Mouse (Mus musculus) left cerebral cortex, adult 11 months (tissue): Measurements from ENCODE around the gene Tcf23.

ENCODE experiments used
- DNase-seq: peaks from one replicate; pipeline ENCODE4 v3.0.0; 2022; ENCODE audit warnings: low spot score

The Tcf23 gene

GRCm38 (mm10) chr5:30949654-30950326 lies 18.7 kb upstream of the Tcf23 start:
- DNase-seq, result peak; percentile 83

GRCm38 (mm10) chr5:30950451-30950850 lies 18.0 kb upstream of the Tcf23 start:
- DNase-seq, result no peak

- DNase-seq, result no peak
Measured at GRCm38 (mm10) chr5:30950922-30951321, 17.5 kb upstream of the Tcf23 start.

GRCm38 (mm10) chr5:30951706-30952105 lies 16.8 kb upstream of the Tcf23 start:
- no peak for DNase-seq

DNA sequence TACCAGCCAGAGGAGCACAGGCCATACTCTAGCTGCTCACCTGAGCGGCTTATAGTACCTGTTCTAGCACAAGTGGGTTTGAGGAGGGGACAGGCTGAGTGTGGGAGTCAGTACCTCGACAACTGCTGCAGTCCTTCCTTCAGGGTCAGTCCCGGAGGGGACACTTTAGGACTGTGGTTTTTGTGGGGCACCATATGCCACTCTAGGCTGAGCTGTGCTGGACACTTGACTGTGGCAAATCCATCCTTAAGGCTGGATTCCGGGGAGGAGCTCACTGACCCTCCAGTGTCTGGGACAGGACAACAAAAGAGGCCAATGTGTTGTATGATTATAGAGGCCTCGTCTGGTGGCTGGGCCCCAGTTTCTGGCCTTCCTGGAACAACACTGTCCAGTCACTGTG lies 15.9 kb upstream of the Tcf23 start:
- DNase-seq, result no peak

DNA sequence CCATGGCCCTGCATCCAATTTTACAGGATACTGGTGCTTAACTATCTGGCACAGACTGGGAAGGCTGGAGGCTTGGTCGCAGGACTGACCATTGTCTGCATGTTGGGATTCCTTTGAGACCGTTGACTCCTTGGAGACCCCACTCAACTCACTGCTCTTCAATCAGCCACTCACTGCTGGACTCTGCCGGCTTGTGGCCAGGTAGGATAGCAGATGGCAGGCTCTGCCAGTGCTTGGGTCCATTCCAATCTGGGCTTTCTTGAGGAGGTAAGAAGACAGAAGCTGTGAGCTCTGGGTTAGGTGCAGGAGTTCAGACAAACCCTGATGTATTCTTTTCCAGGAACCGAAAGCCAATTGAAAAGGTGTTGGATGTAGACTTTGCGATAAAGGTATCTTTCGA lies 14.4 kb upstream of the Tcf23 start:
- no peak for DNase-seq

DNA sequence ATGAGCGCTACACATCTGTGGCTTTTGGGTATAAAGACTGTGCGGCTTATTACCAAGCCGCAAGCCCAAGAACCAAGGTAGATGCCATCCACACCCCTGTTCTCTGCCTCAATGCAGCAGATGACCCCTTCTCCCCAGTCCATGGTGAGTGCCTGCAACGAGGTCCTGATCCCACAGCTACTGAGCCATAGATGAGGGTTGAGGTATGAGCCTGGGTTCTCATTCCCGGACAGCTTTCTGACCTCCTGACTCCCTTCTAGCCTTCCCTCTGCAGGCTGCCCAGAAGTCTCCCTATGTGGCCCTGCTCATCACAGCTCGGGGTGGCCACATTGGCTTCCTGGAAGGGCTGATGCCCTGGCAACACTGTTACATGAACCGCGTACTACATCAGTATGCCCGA lies 13.9 kb upstream of the Tcf23 start:
- DNase-seq, result no peak

DNA sequence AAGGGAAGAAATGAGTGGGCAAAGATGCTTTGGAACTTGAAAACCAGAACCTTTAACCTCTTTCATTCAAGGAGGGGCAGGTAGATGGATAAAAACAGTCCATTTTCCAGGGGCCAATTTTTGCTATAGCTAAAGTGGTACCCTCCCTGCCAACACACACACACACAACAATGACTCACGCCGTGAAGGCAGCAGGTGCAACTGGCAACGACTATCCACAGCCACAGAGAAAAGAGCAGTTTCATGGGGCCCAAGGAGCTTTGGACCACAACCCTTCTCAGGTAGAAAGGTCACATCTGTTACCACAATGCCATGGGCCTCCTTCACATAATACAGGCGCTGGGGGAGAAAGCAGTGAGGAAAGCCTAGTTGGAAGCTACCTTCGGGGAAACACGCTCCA lies 12.7 kb upstream of the Tcf23 start:
- no peak for DNase-seq

GRCm38 (mm10) chr5:30957891-30958290 lies 10.6 kb upstream of the Tcf23 start:
- no peak for DNase-seq

DNA sequence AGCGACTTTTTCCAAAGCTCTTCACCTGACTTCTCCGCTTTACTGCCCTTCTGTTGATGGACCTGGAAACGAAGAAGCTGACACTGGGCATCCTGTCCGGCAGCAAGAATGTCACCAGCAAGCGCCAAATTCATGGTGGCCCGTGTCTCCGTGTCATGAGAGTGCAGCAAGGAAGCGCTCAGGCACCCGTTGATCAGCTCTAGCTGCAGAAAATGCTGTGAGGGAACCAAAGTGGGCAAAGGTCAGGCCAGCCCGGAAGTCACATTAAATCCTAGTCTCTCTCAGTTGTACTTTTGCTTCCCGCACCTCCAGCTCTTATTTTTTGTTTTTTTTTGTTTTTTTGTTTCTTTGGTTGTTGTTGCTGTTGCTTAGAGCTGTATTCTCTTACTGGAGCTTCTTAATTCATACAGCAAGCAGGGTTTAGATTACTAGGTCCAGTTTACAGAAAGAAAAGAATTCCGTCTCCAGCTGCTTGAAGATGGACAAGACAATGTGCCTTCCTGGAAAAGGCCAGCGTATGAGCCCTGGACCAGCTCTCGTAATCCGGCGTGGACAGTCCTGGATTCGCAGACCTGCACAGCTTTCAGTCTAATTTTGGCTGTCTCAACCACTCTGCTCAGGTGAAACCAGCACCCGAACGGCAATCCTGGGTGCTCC lies 9.1 kb upstream of the Tcf23 start:
- DNase-seq, result no peak

- DNase-seq, result peak; percentile 96
Measured at GRCm38 (mm10) chr5:30959966-30960501, 8.4 kb upstream of the Tcf23 start, which contains the start of gene Preb. TSS of gene Preb (minus strand) at chr5:30960361.

GRCm38 (mm10) chr5:30960814-30961213 lies 7.6 kb upstream of the Tcf23 start:
- no peak for DNase-seq

- DNase-seq, result no peak
Measured at GRCm38 (mm10) chr5:30961545-30962505, 6.6 kb upstream of the Tcf23 start.

DNA sequence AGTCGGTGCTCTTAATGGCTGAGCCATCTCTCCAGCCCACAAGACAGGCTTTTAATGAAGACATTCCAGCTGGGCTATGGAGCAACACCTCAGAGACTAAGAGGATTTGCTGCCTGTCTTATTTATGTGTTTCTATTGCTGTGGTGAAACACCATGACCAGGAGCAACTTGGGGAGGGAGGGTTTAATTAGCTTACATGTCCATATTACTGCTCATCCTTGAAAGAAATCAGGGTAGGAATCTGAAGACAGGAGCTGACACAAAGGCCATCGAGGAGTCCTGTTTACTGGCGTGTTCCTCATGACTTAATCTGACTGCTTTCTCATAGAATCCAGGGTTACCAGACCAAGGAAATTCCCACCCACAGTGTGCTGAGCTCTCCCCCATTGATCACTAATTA lies 4.5 kb upstream of the Tcf23 start:
- no peak for DNase-seq

- no peak for DNase-seq
Measured at GRCm38 (mm10) chr5:30966189-30966588, 2.3 kb upstream of the Tcf23 start.

- DNase-seq, result no peak
Measured at GRCm38 (mm10) chr5:30969440-30969839, 978 bp downstream of the Tcf23 start.

GRCm38 (mm10) chr5:30974870-30975656 lies 6.6 kb downstream of the Tcf23 start:
- DNase-seq, result no peak

DNA sequence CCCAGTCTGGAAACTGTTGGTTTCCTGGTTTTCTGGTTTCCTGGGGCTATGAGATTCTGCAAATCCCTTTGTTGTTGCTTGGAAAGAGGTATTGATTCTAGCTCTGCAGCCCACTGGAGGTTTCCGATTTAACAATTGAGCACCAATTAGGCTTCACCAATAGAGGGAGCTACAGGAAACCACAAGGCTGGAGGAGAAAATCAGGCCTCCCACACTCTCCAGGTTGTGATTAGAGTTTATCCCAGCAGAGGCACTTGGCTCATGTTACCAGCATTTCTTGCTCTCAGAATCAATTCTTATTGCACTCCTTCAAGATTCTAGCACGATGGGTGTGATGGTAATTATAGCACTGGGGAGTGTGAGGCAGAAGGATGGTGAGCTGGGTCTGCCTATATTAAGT lies 13.9 kb downstream of the Tcf23 start:
- peak; percentile 42 for DNase-seq

DNA sequence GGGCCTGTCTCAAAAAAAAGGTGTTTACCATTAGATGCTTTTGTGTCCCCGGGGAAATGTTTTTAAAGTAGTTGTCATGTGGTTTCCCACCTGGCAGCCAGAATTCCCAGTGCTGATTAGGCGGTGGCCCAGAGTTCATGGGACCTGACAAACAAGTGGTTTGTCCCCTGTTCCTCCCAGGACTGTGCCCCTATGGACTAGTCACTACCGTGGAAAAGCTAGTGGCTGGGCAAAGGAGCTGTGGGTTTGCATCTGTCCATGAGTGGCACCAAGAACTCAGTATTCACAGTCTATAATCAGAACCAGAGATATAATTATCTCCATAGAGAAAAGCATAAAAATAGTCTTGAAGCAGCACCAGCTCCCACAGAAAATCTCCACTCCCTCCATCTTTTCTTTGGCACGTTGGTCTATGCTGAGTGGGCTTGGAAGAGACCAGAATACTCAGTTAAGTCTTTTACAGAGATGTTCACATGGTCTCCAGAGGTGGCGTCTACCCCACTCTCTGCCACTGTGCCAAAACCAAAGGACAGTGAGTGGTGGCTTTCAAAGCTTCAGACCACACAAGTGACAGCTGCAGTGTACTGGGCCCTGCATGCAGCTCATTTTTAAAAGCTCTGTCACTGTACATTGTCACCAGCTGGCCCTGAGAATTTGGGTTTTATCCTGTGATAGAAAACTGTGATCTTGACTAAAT lies 24.7 kb downstream of the Tcf23 start:
- peak; percentile 63 for DNase-seq

DNA sequence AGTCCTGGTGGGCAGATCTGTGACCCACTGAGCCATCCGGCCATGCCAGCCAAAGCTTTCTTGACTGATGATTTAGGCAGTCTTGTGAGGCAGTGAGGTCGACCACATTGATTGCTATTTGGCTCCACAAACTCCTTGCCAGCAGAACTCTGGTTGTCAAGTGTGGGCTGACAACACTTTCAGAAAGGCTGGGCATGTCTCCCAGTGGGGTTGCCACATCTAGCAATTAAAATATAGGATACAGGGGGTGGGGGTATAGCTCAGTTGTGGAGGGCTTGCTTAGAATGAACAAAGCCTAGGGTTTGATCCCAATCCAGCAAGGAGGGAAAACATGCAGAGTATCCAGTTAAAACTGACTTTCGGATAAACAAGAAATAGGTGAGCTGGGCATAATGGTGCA lies 25.6 kb downstream of the Tcf23 start:
- DNase-seq, result no peak
